Mouse (Mus musculus) c-Kit-positive CD71-negative TER-119-negative erythroid progenitor cells, embryonic 14.5 days (primary cell): ENCODE measurements around the gene Ttn.
A peak's percentile ranks its signal among the peaks of the same experiment; 100 is the strongest.

Experiments
- DNase-seq: peaks from one replicate; pipeline ENCODE4 v3.0.0-alpha.2; 2013; ENCODE audit warnings: low read depth

Gene Ttn

GRCm38 (mm10) chr2:76702751-76703150 lies 279.6 kb downstream of the Ttn start:
- DNase-seq, result no peak

GRCm38 (mm10) chr2:76702188-76702587 lies 280.2 kb downstream of the Ttn start:
- DNase-seq, result no peak

GRCm38 (mm10) chr2:76695290-76695689 lies 287.1 kb downstream of the Ttn start:
- no peak for DNase-seq

- DNase-seq, result no peak
Observed at GRCm38 (mm10) chr2:76693765-76694164, 288.6 kb downstream of the Ttn start.

GRCm38 (mm10) chr2:76690436-76691204 lies 291.7 kb downstream of the Ttn start:
- DNase-seq, result no peak

- DNase-seq, result no peak
Observed at GRCm38 (mm10) chr2:76688162-76688561, 294.2 kb downstream of the Ttn start.

- no peak for DNase-seq
Observed at GRCm38 (mm10) chr2:76687608-76688007, 294.7 kb downstream of the Ttn start.

GRCm38 (mm10) chr2:76686986-76687385 lies 295.4 kb downstream of the Ttn start:
- DNase-seq, result no peak

GRCm38 (mm10) chr2:76682301-76682700 lies 300.0 kb downstream of the Ttn start:
- no peak for DNase-seq

GRCm38 (mm10) chr2:76676401-76677226 lies 305.7 kb downstream of the Ttn start:
- no peak for DNase-seq

- no peak for DNase-seq
Observed at GRCm38 (mm10) chr2:76675949-76676348, 306.4 kb downstream of the Ttn start.

- no peak for DNase-seq
Observed at GRCm38 (mm10) chr2:76675451-76675850, 306.9 kb downstream of the Ttn start.

- DNase-seq, result no peak
Observed at GRCm38 (mm10) chr2:76674725-76675427, 307.5 kb downstream of the Ttn start, which contains the start of gene Plekha3. Gene Plekha3 (plus strand): TSS chr2:76675281.

GRCm38 (mm10) chr2:76673472-76674081 lies 308.8 kb downstream of the Ttn start:
- no peak for DNase-seq

GRCm38 (mm10) chr2:76672966-76673392 lies 309.4 kb downstream of the Ttn start, which contains the start of gene Fkbp7:
Gene Fkbp7 (minus strand): TSS chr2:76673116.
- peak; percentile 84 for DNase-seq

- DNase-seq, result no peak
Observed at GRCm38 (mm10) chr2:76672134-76672745, 310.1 kb downstream of the Ttn start.

GRCm38 (mm10) chr2:76671641-76672040 lies 310.7 kb downstream of the Ttn start:
- no peak for DNase-seq

- DNase-seq, result no peak
Observed at GRCm38 (mm10) chr2:76667200-76667599, 315.1 kb downstream of the Ttn start.

GRCm38 (mm10) chr2:76665531-76665930 lies 316.8 kb downstream of the Ttn start:
- DNase-seq, result no peak

GRCm38 (mm10) chr2:76659419-76659818 lies 322.9 kb downstream of the Ttn start:
- no peak for DNase-seq

- DNase-seq, result no peak
Observed at GRCm38 (mm10) chr2:76658551-76658950, 323.8 kb downstream of the Ttn start.
